ENCODE assay signal across 8 mouse cellular contexts in genomic region chr10:127049395-127050118, GRCm38 (mm10). TPM values are rescaled to one million over a fixed set of nuclear protein-coding genes. Genes with fewer than 3 reads are reported as not detected.
DNase-seq lines count a peak whose midpoint lies in the region; ATAC-seq and TF ChIP-seq lines count a peak whose summit lies in the region.

No protein-coding gene starts in this region.

- no peak overlapping the region for H3K9ac ChIP-seq in midbrain, embryonic 14.5 days (replicated peaks; ENCODE audit: low read length)
- no peak overlapping the region for H3K9ac ChIP-seq in forebrain, embryonic 14.5 days (ENCODE audit: low read length)
- H3K9ac ChIP-seq in limb, embryonic 11.5 days (ENCODE audit: low read length): no peak overlapping the region

- H3K4me1 ChIP-seq in midbrain, embryonic 10.5 days: peaks cover 18% of the 10 kb centered on the region
- H3K4me1 ChIP-seq in midbrain, embryonic 14.5 days (ENCODE audit: control insufficient read depth, insufficient read depth, low read length): no peaks in the 10 kb centered on the region
- H3K4me1 ChIP-seq in forebrain, embryonic 14.5 days (ENCODE audit: control insufficient read depth, insufficient read depth, low read length): no peaks in the 10 kb centered on the region
- H3K4me1 ChIP-seq in limb, embryonic 11.5 days (ENCODE audit: control insufficient read depth, insufficient read depth, low read length): 0 out of 2 replicates have a peak, but pooled peaks cover 6% of the 10 kb centered on the region
- peaks cover 10% of the 10 kb centered on the region for H3K4me1 ChIP-seq in small intestine, adult 2 months (ENCODE audit: control insufficient read depth, insufficient read depth, insufficient read length, low read length)

- TF ChIP-seq POLR2A in small intestine, adult 2 months (IDR thresholded peaks at IDR 0.05; ENCODE audit: low read depth, low read length): no peak

- peak; percentile 37 for DNase-seq in midbrain, embryonic 10.5 days (ENCODE audit: low spot score)
- no peak for DNase-seq in midbrain, embryonic 14.5 days
- no peak for DNase-seq in forebrain, embryonic 14.5 days (ENCODE audit: low spot score)
- no peak for DNase-seq in limb, embryonic 11.5 days (ENCODE audit: low spot score)
- DNase-seq in cerebellum, postnatal 4 days (ENCODE audit: low spot score in 2 of 2): no peak
- DNase-seq in spleen, adult 12 weeks (ENCODE audit: low spot score): no peak
- no peak for DNase-seq in left cerebral cortex, adult 11 months (ENCODE audit: low spot score)

- no peak for ATAC-seq in midbrain, embryonic 14.5 days (ENCODE audit: low FRiP score, low TSS enrichment)
- ATAC-seq in forebrain, embryonic 14.5 days: 0 out of 2 replicates have a peak, but pooled peaks have one; percentile 19
- no peak for ATAC-seq in limb, embryonic 11.5 days (ENCODE audit: insufficient number of reproducible peaks, low FRiP score, low TSS enrichment, low read depth)

- peak overlapping the region; percentile 34 for H3K4me3 ChIP-seq in midbrain, embryonic 10.5 days
- no peak overlapping the region for H3K4me3 ChIP-seq in midbrain, embryonic 14.5 days (replicated peaks; ENCODE audit: low read depth, low read length)
- H3K4me3 ChIP-seq in forebrain, embryonic 14.5 days (ENCODE audit: low read depth, low read length): no peak overlapping the region
- H3K4me3 ChIP-seq in limb, embryonic 11.5 days (ENCODE audit: low read depth, low read length): no peak overlapping the region
- peak overlapping the region; percentile 36 for H3K4me3 ChIP-seq in small intestine, adult 2 months (ENCODE audit: low read depth, low read length)

- peaks cover 60% of the 10 kb centered on the region for H3K27me3 ChIP-seq in midbrain, embryonic 10.5 days (ENCODE audit: low read depth, poor library complexity, severe bottlenecking)
- peaks cover 41% of the 10 kb centered on the region for H3K27me3 ChIP-seq in midbrain, embryonic 14.5 days (ENCODE audit: control insufficient read depth, insufficient read depth, low read length)
- peaks cover 40% of the 10 kb centered on the region for H3K27me3 ChIP-seq in forebrain, embryonic 14.5 days (replicated peaks; ENCODE audit: control insufficient read depth, insufficient read depth, low read length)
- peaks cover 39% of the 10 kb centered on the region for H3K27me3 ChIP-seq in limb, embryonic 11.5 days (ENCODE audit: control insufficient read depth, insufficient read depth, low read length)
- peaks cover 31% of the 10 kb centered on the region for H3K27me3 ChIP-seq in small intestine, adult 2 months (ENCODE audit: control insufficient read depth, insufficient read depth, low read length)

- H3K36me3 ChIP-seq in midbrain, embryonic 10.5 days: peaks cover 27% of the 10 kb centered on the region
- peaks cover 18% of the 10 kb centered on the region for H3K36me3 ChIP-seq in midbrain, embryonic 14.5 days (ENCODE audit: control insufficient read depth, insufficient read depth, low read length)
- peaks cover 18% of the 10 kb centered on the region for H3K36me3 ChIP-seq in forebrain, embryonic 14.5 days (ENCODE audit: control insufficient read depth, insufficient read depth, low read length)
- no peaks in the 10 kb centered on the region; the same call in 1 of the 2 replicates for H3K36me3 ChIP-seq in limb, embryonic 11.5 days (ENCODE audit: control insufficient read depth, insufficient read depth, low read length)
- H3K36me3 ChIP-seq in small intestine, adult 2 months (ENCODE audit: control insufficient read depth, insufficient read depth, low read length): no peaks in the 10 kb centered on the region

- no peaks in the 10 kb centered on the region for H3K9me3 ChIP-seq in midbrain, embryonic 10.5 days (replicated peaks)
- H3K9me3 ChIP-seq in midbrain, embryonic 14.5 days (ENCODE audit: control insufficient read depth, low read length): no peaks in the 10 kb centered on the region
- H3K9me3 ChIP-seq in forebrain, embryonic 14.5 days (replicated peaks; ENCODE audit: control insufficient read depth, low read length): no peaks in the 10 kb centered on the region
- no peaks in the 10 kb centered on the region for H3K9me3 ChIP-seq in limb, embryonic 11.5 days (ENCODE audit: control insufficient read depth, low read length)

- 3% methylated on average over 29 of the region's 29 CpGs for WGBS in midbrain, embryonic 10.5 days
- 3% methylated on average over 29 of the region's 29 CpGs for WGBS in midbrain, embryonic 14.5 days
- 3% methylated on average over 29 of the region's 29 CpGs for WGBS in forebrain, embryonic 14.5 days
- WGBS in limb, embryonic 11.5 days: 2% methylated on average over 29 of the region's 29 CpGs
- WGBS in small intestine, adult 2 months: 3% methylated on average over 29 of the region's 29 CpGs

- H3K27ac ChIP-seq in midbrain, embryonic 10.5 days (replicated peaks): no peak overlapping the region
- H3K27ac ChIP-seq in midbrain, embryonic 14.5 days (replicated peaks; ENCODE audit: low read depth, low read length): no peak overlapping the region
- no peak overlapping the region for H3K27ac ChIP-seq in forebrain, embryonic 14.5 days (ENCODE audit: low read depth, low read length)
- H3K27ac ChIP-seq in limb, embryonic 11.5 days (replicated peaks; ENCODE audit: low read depth, low read length): no peak overlapping the region
- H3K27ac ChIP-seq in small intestine, adult 2 months (ENCODE audit: insufficient read depth, low read depth, low read length): no peak overlapping the region

- peak; percentile 49; the same call in 1 of the 2 replicates for TF ChIP-seq CTCF in small intestine, adult 2 months (IDR thresholded peaks at IDR 0.05; ENCODE audit: extremely low read depth, insufficient read length, insufficient replicate concordance, low read depth, low read length)

- no peak overlapping the region for H3K4me2 ChIP-seq in midbrain, embryonic 14.5 days (ENCODE audit: low read length)
- H3K4me2 ChIP-seq in forebrain, embryonic 14.5 days (ENCODE audit: low read length): no peak overlapping the region
- H3K4me2 ChIP-seq in limb, embryonic 11.5 days (ENCODE audit: low read depth, severe bottlenecking): peak overlapping the region; percentile 17; the same call in 1 of the 2 replicates

RNA-seq across cellular contexts. Expression of gene Cyp27b1, which starts 1.5 kb away (rescaled TPM):
- polyA plus RNA-seq in midbrain, embryonic 10.5 days (2016; fragmentation: Nextera tagmentation; extraction: Ambion mirVana): 0.07 and 0.22 TPM in 2 replicates
- not detected in 2 replicates for polyA plus RNA-seq in midbrain, embryonic 14.5 days (2014; fragmentation: Nextera tagmentation; extraction: Ambion mirVana)
- 0.09 TPM in 1 of 2 replicates, not detected in the other for polyA plus RNA-seq in forebrain, embryonic 14.5 days (2014; fragmentation: Nextera tagmentation; extraction: Ambion mirVana)
- not detected in 2 replicates for polyA plus RNA-seq in limb, embryonic 11.5 days (2014; fragmentation: Nextera tagmentation; extraction: Ambion mirVana)
- polyA plus RNA-seq in small intestine, adult 2 months (2012; rRNA removed): 0.22 and 0.29 TPM in 2 replicates

RNA-seq across cellular contexts. Expression of gene Eef1akmt3, which starts 8.2 kb away (rescaled TPM):
- polyA plus RNA-seq in midbrain, embryonic 10.5 days (2016; fragmentation: Nextera tagmentation; extraction: Ambion mirVana): 0.19 and 0.26 TPM in 2 replicates
- polyA plus RNA-seq in midbrain, embryonic 14.5 days (2014; fragmentation: Nextera tagmentation; extraction: Ambion mirVana): 0.08 and 0.22 TPM in 2 replicates
- 0.06 TPM in 1 of 2 replicates, not detected in the other for polyA plus RNA-seq in forebrain, embryonic 14.5 days (2014; fragmentation: Nextera tagmentation; extraction: Ambion mirVana)
- 0.19 and 0.31 TPM in 2 replicates for polyA plus RNA-seq in limb, embryonic 11.5 days (2014; fragmentation: Nextera tagmentation; extraction: Ambion mirVana)
- 1.2 TPM in 2 replicates for polyA plus RNA-seq in small intestine, adult 2 months (2012; rRNA removed)

RNA-seq across cellular contexts. Expression of gene Mettl1, which starts 8.3 kb away (rescaled TPM):
- 54.3 and 56.7 TPM in 2 replicates for polyA plus RNA-seq in midbrain, embryonic 10.5 days (2016; fragmentation: Nextera tagmentation; extraction: Ambion mirVana)
- 17.4 and 20.8 TPM in 2 replicates for polyA plus RNA-seq in midbrain, embryonic 14.5 days (2014; fragmentation: Nextera tagmentation; extraction: Ambion mirVana)
- 21.4 and 22.3 TPM in 2 replicates for polyA plus RNA-seq in forebrain, embryonic 14.5 days (2014; fragmentation: Nextera tagmentation; extraction: Ambion mirVana)
- polyA plus RNA-seq in limb, embryonic 11.5 days (2014; fragmentation: Nextera tagmentation; extraction: Ambion mirVana): 47.6 and 50.4 TPM in 2 replicates
- 9.6 and 10.3 TPM in 2 replicates for polyA plus RNA-seq in small intestine, adult 2 months (2012; rRNA removed)

RNA-seq across cellular contexts. Expression of gene March9, which starts 10.4 kb away (rescaled TPM):
- 1.3 and 1.7 TPM in 2 replicates for polyA plus RNA-seq in midbrain, embryonic 10.5 days (2016; fragmentation: Nextera tagmentation; extraction: Ambion mirVana)
- 11.8 and 17.4 TPM in 2 replicates for polyA plus RNA-seq in midbrain, embryonic 14.5 days (2014; fragmentation: Nextera tagmentation; extraction: Ambion mirVana)
- 8.2 and 8.8 TPM in 2 replicates for polyA plus RNA-seq in forebrain, embryonic 14.5 days (2014; fragmentation: Nextera tagmentation; extraction: Ambion mirVana)
- 1.2 and 1.6 TPM in 2 replicates for polyA plus RNA-seq in limb, embryonic 11.5 days (2014; fragmentation: Nextera tagmentation; extraction: Ambion mirVana)
- polyA plus RNA-seq in small intestine, adult 2 months (2012; rRNA removed): 1.9 and 6.9 TPM in 2 replicates

RNA-seq across cellular contexts. Expression of gene Cdk4, which starts 13.8 kb away (rescaled TPM):
- polyA plus RNA-seq in midbrain, embryonic 10.5 days (2016; fragmentation: Nextera tagmentation; extraction: Ambion mirVana): 2,811 and 2,916 TPM in 2 replicates
- 1,072 and 1,231 TPM in 2 replicates for polyA plus RNA-seq in midbrain, embryonic 14.5 days (2014; fragmentation: Nextera tagmentation; extraction: Ambion mirVana)
- 1,959 and 2,468 TPM in 2 replicates for polyA plus RNA-seq in forebrain, embryonic 14.5 days (2014; fragmentation: Nextera tagmentation; extraction: Ambion mirVana)
- 2,988 and 3,194 TPM in 2 replicates for polyA plus RNA-seq in limb, embryonic 11.5 days (2014; fragmentation: Nextera tagmentation; extraction: Ambion mirVana)
- polyA plus RNA-seq in small intestine, adult 2 months (2012; rRNA removed): 57.6 and 108 TPM in 2 replicates

Comparison
In these comparisons a context has a peak if more than half of its experiments do, and no peak if none do; other contexts are left out.
1. H3K4me3 ChIP-seq: peak in midbrain, embryonic 10.5 days (single experiment) and small intestine, adult 2 months (single experiment); none in midbrain, embryonic 14.5 days (single experiment), forebrain, embryonic 14.5 days (single experiment) and limb, embryonic 11.5 days (single experiment).